Mouse (Mus musculus) thymus, postnatal 25 days (tissue): Measurements from ENCODE around the gene Crebbp.
"Not testable (repeated sequence)": the region's sequence is repeated elsewhere in the genome, so short reads cannot be mapped to it uniquely, and the experiment has no call there.

ENCODE experiments used
- DNase-seq: peaks from one replicate; pipeline ENCODE4 v3.0.0; 2022

Gene Crebbp

DNA sequence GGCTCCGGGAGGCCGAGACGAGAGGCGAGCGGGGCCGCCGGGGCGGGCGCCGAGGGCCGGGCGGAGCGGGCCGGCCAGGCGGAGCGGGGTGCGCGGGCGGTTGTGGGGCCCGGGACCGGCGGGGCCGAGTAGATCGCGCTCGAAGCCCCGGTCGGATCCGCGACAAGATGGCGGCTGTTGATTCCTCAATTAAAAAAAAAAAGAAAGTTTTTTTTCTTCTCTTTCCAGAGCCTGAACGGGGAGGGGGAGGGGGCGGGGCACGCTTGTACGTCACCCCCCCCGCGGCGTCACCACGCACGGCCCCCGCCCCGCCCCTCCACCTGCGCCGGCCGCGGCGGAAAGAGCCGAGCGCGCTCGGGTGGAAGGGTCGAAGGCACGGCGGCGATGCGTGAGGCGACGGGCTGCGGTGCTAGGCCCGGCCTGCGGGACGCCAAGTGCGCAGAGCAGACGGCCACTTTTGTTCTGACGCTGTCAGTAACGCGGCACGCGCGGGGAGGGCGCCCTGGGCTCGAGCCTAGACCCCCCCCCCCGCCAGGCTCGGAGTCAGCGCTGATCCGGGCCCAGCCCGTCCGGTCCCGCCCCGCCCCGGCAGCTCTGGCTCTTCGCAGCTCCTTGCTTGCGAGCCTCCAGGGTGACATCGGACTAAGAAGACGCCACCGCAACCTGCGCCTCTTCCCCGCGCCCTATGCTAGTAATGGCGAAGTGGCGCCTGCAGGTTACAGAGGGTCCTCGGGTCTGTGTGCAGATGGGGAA is at the start of gene Crebbp:
TSS of gene Crebbp (minus strand) at position 199 of the 753 bp plus-strand sequence.
- DNase-seq = peak; percentile 93

DNA sequence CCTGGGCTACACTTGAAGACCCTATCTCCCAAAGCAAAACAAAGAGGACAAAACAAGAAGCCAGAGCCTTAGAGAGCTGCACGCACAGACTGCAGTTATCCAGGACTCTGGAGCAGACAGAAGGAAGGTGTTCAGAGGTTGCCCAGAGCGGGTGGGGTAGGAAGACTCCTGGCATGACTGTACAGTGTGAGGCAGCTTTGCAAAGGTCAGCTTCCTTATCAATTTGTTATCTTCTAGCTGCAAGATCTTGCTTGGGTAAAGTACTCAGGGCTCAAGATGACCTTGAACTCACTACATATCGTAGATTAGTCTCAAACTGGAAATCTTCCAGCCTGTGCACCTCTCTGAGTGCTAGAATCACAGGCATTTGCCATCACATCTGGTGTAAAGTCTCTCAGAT is 49.7 kb upstream of the Crebbp start:
- no peak for DNase-seq

DNA sequence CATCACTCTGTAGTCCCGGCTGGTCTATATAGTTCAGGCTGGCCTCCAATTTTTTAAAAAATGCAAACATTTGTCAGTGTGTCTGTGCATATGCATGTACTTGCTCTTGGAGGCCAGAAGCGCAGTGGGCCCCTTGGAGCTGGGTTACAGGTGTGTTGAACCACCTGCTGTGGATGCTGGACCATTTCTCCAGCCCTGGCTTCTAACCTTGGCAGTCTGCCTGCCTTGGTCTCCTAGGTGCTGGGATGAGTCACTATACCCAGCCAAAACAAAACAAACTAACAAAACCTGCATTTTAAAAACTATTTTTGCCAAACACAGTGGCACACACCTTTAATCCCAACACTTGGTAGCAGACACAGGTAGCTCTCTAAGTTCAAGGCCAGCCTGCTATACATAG is 43.7 kb upstream of the Crebbp start:
- no peak for DNase-seq

DNA sequence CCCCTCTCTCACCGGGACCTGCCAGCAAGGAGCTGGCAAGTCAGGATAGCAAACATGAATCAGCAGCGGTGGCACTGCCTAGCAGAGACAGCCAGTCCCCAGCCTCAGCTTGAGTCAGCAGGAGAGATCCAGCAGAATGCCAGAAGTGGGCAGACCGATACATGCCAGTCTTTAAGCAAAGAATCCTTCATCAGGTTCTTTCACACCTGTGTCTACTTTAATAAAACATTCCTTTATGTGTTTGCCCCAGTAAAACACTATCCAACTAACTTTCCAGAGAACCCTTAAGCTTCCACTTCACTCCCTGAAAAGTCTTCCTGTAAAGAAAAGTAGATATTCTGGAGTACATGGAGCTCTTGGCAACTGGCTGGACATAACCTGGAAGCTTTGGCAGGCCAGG is 35.0 kb upstream of the Crebbp start:
- no peak for DNase-seq

DNA sequence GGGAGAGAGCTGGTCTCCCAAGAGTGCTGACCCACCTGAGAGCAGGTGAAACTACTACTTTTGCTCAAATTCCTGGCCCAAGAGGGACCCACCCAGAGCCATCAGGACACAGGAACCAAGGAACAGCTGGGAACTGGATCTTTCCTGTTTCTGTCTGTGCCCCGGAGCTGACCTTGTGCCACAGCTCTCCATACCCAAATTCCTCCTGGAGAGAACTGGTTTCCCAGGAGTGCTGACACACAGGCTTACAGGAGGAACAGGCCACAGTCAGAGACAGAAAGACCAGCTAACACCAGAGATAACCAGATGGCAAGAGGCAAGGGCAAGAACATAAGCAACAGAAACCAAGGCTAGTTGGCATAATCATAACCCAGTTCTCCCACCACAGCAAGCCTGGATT is 31.4 kb upstream of the Crebbp start:
- not testable (repeated sequence) for DNase-seq

DNA sequence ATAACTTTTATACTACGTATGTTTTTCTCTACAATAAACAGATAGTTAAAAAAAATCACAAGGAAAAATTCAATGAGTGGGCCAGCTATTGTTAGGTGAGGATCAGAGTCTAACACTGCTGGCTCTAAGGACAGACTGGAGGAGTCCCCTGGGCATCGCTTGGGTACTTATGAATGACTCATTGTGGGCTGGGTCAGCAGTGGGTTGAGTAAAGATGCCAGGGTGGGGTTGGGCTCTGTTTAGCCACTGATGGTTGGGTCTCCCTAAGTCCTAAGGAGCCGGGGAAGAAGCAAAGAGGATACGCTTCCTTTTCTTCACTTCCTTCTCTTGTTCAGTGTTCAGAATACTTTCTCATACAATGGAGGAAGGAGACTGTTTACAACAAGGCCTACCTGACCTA is 22.3 kb upstream of the Crebbp start:
- no peak for DNase-seq

DNA sequence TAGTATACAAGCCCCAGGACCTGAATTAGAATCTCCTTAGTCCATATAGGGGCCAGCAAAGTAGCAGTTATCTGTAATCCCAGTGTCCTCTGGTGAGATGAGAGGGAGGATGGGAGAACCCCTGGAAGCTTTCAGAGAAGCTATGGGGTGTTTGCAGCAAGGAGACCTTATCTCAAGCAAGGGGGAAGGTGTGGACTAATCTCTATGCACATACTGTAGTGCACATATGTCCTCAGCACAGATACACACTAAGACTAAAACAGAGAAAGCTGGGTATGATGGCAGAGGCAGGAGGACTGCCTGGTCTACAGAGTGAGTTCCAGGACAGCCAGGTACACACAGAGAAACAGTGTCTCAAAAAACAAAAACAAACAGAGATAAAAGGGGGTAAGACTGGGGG is 21.8 kb upstream of the Crebbp start:
- DNase-seq = no peak

DNA sequence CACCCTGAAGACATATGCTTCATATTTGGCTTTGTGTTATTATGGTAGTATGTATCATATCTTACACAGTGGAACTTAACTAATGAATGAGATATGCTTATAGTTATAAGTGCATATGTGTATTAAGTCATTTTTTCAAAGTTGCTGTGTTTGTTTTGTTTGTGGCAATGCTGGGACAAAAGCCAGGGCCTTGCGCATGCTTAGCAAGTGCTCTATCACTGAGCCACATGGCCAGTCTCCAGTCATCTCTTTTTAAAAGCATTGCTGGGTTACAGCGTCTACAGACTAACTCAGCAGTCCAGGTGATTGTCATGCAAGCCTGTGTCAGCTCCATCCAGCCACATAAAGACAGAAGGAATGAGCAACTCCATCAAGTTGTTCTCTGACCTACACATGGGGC is 12.0 kb upstream of the Crebbp start:
- no peak for DNase-seq

DNA sequence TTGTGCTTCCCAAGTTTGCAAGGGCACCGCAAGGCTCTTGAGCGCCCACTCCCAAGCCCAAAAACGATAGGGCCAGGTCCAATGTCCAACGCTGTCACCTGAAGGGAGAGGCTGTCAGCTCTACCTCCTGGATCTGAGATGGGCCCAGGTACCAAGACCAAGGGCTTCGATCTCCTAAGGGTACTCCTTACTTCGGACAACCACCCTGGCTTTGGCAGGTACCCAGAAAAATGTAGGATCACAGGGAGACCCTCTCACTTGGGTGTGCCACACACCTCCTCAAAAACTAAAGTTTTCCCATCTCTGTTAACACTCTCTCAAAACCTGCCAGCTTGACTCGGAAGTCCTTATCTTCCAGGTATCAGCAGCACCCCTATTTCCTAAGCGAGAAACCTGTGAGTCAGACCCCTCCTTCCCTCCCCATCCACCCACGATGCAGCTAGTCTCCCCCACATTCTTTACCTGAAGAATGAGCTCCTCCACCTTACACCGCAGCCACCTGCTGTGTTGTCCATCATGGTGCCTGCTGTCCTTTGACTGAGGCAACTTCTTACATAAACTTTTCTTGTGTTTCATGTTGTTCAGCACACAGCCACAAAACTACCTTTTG is 939 bp upstream of the Crebbp start:
- no peak for DNase-seq

DNA sequence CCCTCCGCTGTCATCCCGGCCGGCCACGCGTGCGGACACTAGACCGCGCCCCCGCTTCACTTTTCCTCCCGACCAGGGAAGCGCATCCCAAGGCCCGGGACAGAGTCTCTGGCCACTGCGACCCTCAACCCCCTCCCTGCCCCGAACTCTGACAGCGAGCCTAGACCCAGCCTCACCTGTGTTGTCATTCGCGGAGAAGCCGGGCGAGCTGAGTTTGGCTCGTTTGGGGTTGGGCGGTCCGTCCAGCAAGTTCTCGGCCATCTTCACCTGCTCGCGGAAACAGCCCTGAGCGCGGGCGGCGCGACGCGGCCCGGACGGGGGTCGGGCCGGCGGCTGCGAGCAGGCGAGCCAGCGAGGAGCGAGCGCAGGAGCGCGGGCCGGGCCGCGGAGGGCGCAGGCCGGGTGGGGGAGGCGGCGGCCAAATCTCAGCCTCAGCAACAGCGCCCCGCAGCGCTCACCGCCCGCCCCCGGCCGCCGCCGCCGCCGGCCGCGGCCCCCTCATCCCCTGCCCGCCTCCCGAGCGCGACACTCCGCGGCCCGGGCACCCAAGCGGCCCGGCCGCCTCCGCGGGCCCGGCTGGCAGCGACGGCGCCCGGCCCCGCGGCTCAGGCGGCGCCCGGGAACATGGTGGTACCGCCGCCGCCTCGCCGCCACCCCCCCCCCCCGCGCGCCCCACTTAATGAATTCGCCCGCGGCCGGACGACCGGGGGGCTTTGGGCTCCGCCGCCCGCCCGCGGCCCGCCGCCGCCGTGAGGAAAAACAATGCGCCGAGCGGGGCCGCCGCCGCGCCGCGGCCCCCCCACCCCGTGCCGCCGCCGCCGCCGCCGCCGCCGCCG is 616 bp downstream of the Crebbp start:
- DNase-seq = peak; percentile 69

DNA sequence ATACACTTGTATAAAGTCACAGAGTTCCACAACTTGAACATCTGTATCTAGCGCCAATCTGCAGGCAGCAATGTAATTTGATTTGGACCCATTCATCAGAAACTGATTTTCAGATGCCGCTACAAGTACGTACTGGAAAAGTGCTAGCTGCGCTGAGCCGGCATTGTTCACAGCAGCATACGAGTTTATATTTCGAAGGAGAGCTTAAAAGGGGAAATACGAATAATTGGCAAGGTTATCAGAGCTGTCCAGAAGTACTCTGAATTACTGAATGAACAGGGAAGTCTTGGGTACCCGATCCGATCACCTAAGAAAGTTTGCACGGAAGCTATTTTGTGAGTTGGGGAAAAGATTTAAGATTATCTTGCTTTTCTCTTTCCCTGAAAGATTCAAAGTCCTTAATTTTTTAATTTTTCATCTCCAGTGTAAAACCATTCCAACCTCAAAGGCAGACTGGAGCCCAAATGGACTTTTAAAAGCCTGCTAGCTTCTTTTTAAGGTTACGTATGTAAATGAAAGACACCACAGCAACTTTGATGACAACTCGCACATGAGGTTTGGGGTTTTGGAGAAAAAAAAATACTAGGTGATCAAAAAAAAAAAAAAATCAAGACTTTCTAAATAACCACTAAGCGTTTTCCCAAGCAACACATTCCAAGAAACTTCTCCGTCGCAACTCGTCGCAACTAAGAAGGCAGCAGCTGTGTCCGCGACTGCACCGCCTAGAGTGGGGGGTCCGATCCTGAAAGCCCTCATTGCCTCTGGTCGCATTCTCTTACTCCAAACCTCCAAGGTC is 1.4 kb downstream of the Crebbp start:
- DNase-seq = no peak

DNA sequence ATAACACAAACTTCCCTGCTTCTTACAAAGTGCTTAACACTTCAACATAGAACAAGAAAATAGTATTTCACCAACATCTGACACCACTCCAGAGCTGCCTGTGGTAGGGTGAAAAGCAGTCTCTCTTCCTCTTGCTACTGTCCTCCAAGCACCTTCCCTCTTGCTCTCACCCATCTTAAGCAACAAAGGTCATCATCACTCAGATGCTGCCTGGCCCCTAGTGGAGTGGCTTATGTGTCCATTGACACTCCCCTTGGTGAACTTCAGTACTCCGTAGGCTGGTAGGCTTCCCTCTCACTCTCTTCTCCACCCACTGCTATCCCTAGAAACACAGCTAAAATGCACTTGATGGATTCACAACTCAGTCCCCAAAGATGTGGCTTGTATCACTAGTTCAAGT is 3.5 kb downstream of the Crebbp start:
- no peak for DNase-seq

DNA sequence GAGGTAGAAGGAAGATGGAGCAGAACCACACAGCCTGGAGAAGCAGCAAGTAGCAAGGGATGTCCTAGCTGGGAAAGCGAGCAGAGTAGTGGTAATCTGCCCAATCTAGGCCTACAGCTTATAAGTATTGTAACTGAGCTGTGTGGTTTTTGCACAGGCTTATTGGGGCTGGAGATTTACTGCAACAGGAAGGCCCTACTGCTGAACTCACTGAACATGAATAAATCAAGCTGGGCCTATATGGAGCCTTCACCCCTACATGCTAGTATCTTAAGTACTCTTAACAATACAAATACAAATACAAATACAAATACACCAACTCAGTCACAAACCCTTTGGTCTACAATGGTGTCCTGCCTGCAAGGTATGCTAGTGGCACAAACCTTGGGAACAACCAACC is 10.2 kb downstream of the Crebbp start:
- no peak for DNase-seq

DNA sequence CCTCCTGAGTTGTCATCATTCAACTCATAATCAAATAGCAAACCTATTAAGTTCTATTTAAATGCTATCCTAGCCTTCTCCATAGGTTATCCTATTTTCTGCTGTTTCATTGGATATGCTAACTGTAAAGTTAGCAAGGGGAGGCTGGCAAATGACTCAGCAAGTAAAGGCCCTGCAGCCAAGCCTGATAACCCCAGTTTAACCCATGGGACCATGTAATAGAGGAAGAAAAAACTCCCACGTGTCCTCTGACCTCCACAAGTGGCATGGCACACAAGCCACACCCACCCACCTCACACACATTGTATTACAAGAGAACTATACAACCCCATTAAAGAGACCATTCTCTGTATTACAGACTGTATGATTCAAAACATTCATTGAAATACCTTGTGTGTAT is 13.8 kb downstream of the Crebbp start:
- no peak for DNase-seq

DNA sequence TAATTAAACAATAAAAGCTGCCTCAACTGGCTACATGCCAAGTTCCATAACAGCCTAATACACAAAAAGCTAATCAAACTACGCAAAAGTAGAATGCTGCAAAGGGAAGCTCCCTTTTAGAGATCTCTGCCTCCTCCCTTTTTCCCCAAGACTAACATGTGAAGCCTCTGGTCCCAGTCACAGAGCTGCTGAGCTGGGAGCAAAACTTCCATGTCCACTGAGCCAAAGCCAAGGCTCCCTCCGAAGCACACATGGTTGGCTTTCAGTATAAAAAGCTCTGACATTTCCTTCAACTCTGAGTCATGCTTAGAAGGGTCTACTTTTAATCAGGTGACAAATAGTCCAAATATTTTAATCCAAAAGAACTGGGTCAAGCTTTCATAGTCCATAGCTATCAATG is 14.2 kb downstream of the Crebbp start:
- DNase-seq = no peak

DNA sequence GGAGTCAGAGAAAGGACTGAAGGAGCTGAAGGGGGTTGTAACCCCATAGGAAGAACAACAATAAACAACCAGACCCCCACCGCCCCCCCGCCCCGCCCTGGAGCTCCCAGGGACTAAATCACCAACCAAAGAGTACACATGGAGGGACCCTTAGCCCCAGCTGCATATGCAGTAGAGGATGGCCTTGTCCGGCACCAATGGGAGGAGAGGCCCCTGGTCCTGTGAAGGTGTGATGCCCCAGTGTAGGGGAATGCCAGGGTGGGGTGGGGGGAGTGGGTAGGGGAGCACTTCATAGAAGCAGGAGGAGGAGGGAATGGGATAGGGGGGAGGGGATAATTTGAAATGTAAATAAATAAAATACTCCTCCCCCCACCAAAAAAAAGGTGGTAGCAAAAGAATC is 15.8 kb downstream of the Crebbp start:
- DNase-seq = no peak

DNA sequence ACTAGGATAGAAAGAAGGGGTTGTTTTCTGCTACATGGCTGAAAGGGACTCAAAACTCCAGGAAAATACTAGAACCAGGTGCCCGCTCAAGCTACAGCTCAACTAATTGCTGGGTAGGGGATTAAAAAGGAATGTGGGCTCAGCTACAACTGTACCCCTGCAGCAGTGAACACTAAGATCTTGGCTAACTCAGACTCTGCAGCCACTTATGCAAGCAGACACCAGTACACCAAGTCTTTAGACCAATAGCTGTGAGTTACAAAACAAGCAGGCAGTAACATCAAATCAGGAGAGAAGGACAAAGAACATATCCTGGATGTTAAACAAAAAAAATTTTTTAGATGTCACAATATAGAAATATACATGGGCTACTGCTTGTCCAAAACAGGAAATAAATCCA is 23.6 kb downstream of the Crebbp start:
- no peak for DNase-seq

DNA sequence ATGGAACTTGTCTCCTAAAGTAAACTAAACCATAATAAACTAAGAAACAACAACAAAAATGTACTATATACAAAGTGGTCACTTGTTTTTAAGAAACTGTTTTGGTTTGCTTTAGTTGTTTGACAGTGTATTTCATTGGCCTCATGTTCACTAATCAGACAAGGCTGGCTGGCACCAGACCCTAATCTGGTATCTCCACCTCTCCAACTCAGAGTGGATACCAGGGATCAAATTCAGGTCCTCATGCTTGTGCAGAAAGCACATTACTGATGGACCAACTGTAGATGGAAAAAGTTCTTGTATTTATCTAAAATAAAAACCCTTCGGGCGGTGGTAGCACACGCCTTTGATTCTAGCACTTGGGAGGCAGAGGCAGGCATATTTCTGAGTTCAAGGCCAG is 38.7 kb downstream of the Crebbp start:
- DNase-seq = no peak

DNA sequence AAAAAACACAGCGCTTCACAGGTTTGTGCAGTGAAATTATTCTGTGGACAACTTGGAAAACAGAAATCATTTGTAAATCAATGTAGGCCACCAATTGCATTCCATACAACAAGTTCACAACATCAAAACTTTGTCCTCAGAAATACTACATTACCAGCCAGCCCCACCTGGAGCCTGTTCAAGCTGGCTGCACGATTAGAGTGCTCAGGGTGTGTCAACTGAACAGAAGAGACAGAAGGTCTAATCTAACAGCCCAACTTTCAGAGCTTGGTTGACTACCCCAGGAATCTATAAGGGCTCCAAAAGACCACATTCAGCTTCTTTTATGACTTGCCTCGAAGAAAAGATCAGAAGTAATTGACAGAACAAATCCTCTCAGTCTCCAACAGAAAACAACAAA is 44.3 kb downstream of the Crebbp start:
- no peak for DNase-seq

DNA sequence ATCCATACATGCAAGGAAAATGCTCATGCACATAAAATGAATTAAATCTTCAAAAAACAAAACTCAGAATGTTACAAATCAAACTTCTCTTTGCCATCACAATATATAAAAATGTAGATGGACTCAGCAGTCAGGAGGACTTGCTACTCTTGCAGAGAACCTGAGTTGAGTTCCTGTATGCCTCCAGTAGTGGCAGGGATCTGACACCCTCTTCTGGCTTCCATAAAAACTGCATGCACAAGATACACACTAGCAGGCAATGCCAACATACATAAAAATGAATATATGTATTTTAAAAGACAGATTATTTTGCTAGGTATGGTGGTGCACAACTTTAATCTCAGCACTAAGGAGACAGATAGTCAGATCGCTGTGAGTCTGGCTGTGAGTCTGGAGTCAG is 45.3 kb downstream of the Crebbp start:
- no peak for DNase-seq

DNA sequence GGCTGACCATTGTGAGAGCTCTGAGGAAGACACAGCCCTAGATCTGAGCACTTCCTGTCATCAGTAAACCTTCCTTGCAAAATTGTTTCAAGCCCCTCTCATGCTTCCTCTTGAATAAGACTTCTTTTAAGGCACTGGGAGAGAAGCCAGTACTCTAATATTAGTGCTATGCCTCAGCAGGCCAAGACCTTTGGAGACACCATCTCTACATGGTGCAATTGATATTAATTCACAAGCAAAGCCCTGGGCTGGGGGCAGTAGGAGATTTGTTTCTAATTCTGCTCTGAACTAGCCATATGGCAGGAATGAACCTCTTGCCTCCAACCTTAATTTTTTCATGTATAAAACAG is 52.9 kb downstream of the Crebbp start:
- DNase-seq = no peak

DNA sequence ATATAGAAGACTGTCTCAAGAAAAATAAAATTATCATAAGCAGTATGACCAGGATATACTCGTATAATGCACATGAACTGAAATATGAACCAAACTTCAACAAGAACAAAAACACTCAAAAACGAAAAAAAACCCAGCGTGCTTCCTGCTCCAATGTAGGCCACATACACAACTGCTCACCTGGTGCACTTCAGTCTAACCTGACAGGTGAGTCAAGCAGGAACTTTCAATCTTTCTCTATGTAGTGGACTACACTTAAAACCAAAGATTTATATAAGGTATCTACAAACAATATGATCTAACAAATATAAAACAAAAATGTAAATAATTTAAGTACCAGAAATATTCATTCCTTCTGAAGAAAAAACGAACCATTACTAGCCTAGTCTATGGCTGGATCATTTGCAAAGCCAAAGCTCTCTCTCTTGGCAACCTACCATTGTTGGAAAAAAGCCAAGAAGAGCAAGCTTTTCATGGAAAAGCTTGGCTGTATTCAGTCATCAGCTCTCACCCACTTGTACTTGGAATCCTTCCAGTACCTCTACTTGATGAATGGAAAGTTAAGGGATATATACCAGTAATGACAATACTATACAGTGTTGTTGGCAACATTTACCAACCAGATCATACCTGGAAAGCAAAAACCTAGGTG is 53.4 kb downstream of the Crebbp start:
- no peak for DNase-seq

DNA sequence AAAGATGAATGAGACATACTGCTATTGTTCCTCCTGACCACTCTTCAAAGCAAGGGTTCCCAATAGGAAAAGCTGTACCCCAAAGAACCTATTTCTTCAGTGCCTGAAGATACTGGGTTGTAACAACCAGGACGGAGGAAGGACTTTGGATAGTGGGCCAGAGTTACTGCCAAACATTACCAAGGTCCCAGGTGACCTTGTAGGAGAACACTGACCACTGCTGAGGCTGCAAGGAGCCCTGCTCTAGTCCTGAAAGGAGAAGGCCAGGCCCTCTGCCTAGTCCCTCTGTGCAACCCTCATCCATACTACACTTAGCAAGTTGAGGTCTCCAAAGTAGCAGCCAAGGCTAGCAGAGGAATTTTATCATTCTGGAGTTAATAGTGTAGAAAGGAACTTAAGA is 60.7 kb downstream of the Crebbp start:
- no peak for DNase-seq
